Mouse (Mus musculus): Measurements from ENCODE around the gene 2300003K06Rik. TPM values are rescaled to one million over a fixed set of nuclear protein-coding genes. Genes with fewer than 3 reads are reported as not detected.
"Not testable (repeated sequence)": the region's sequence is repeated elsewhere in the genome, so short reads cannot be mapped to it uniquely, and the experiment has no call there.

2300003K06Rik gene
- polyA plus RNA-seq, 1 experiment from 2014 or later, result not detected

GRCm38 (mm10) chr11:99804346-99804745 is 33.5 kb downstream of the 2300003K06Rik start, which contains the start of gene Gm11554:
Gene Gm11554, minus strand, starts transcription at chr11:99804446.
- not testable (repeated sequence) for H3K9me3 ChIP-seq (replicated peaks); H3K4me1 ChIP-seq (replicated peaks); H3K27ac ChIP-seq (ENCODE audit: poor library complexity, severe bottlenecking); H3K36me3 ChIP-seq; H3K9ac ChIP-seq; ATAC-seq (ENCODE audit: insufficient number of reproducible peaks, low FRiP score); H3K4me3 ChIP-seq; H3K27me3 ChIP-seq (replicated peaks); H3K4me2 ChIP-seq
- no CpG with 5 or more reads among the region's 1 CpGs for WGBS

GRCm38 (mm10) chr11:99798832-99799231 is 39.0 kb downstream of the 2300003K06Rik start, which contains the start of gene Gm11569:
Gene Gm11569, minus strand, starts transcription at chr11:99798932.
- H3K4me1 ChIP-seq (replicated peaks); H3K4me3 ChIP-seq; H3K27ac ChIP-seq (ENCODE audit: poor library complexity, severe bottlenecking); H3K36me3 ChIP-seq; H3K4me2 ChIP-seq; H3K9ac ChIP-seq; H3K27me3 ChIP-seq (replicated peaks); ATAC-seq (ENCODE audit: insufficient number of reproducible peaks, low FRiP score); H3K9me3 ChIP-seq (replicated peaks): not testable (repeated sequence)
- no CpG with 5 or more reads among the region's 1 CpGs for WGBS

DNA sequence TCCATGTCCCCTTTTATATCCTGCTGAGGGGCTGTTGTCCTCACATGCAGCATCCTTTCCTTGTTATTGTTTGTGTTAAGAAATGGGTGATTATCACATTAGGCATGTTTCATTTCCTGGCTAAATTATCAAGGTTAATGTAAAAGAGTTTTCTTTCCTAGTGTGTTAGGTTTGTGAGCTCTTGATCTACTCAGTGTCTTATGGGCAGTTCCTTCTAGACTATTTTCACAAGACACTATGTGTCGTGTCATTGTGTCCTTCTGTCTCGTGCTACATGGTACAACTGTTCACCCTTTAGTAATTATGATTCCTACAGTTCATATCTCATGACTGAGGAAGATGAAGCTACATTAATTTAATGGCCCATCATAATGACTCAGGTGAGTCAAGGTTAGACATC is 44.5 kb downstream of the 2300003K06Rik start, which contains the start of gene Gm11596:
TSS of gene Gm11596 (minus strand) at position 101 of the 400 bp plus-strand sequence.
- Histone ChIP-seq H3K4me3 (no peak within 1 kb of the TSS), H3K9me3 (replicated peaks) (no peaks in the 10 kb centered on the region), H3K4me2 (no peak within 1 kb of the TSS), H3K36me3 (no peaks in the 10 kb centered on the region), H3K27ac (ENCODE audit: poor library complexity, severe bottlenecking) (no peak within 1 kb of the TSS), H3K27me3 (replicated peaks) (no peaks in the 10 kb centered on the region; the same call in 1 of the 2 replicates), H3K4me1 (replicated peaks) (no peaks in the 10 kb centered on the region), H3K9ac (no peak within 1 kb of the TSS)
- ATAC-seq (ENCODE audit: insufficient number of reproducible peaks, low FRiP score), result no peak
- 70% methylated on average over 2 of the region's 2 CpGs for WGBS

Other genes starting within 250 kb of the 2300003K06Rik start
- gene Krtap1-3, start 246.7 kb downstream of the 2300003K06Rik start, polyA plus RNA-seq (2016; fragmentation: Nextera tagmentation; extraction: Ambion mirVana), result not detected in 2 replicates
- not detected in 2 replicates for gene Krtap9-3, start 240.0 kb downstream of the 2300003K06Rik start, polyA plus RNA-seq (2016; fragmentation: Nextera tagmentation; extraction: Ambion mirVana)
- gene Gm11938, start 234.8 kb downstream of the 2300003K06Rik start, polyA plus RNA-seq (2016; fragmentation: Nextera tagmentation; extraction: Ambion mirVana), result not detected in 2 replicates
- gene Gm11937, start 227.9 kb downstream of the 2300003K06Rik start, polyA plus RNA-seq (2016; fragmentation: Nextera tagmentation; extraction: Ambion mirVana), result not detected in 2 replicates
- gene Krtap2-4, start 223.2 kb downstream of the 2300003K06Rik start, polyA plus RNA-seq (2016; fragmentation: Nextera tagmentation; extraction: Ambion mirVana), result not detected in 2 replicates
- gene Gm11562, start 217.6 kb downstream of the 2300003K06Rik start, polyA plus RNA-seq (2016; fragmentation: Nextera tagmentation; extraction: Ambion mirVana), result not detected in 2 replicates
- not detected in 2 replicates for gene Krtap4-1, start 209.8 kb downstream of the 2300003K06Rik start, polyA plus RNA-seq (2016; fragmentation: Nextera tagmentation; extraction: Ambion mirVana)
- not detected in 2 replicates for gene Krtap4-2, start 203.0 kb downstream of the 2300003K06Rik start, polyA plus RNA-seq (2016; fragmentation: Nextera tagmentation; extraction: Ambion mirVana)
- not detected in 2 replicates for gene Krtap4-7, start 194.0 kb downstream of the 2300003K06Rik start, polyA plus RNA-seq (2016; fragmentation: Nextera tagmentation; extraction: Ambion mirVana)
- gene Gm11555, start 187.8 kb downstream of the 2300003K06Rik start, polyA plus RNA-seq (2016; fragmentation: Nextera tagmentation; extraction: Ambion mirVana), result not detected in 2 replicates
- not detected in 2 replicates for gene Gm11563, start 179.1 kb downstream of the 2300003K06Rik start, polyA plus RNA-seq (2016; fragmentation: Nextera tagmentation; extraction: Ambion mirVana)
- gene Krtap4-6, start 172.1 kb downstream of the 2300003K06Rik start, polyA plus RNA-seq (2016; fragmentation: Nextera tagmentation; extraction: Ambion mirVana), result not detected in 2 replicates
- gene Gm14190, start 147.3 kb downstream of the 2300003K06Rik start, polyA plus RNA-seq (2016; fragmentation: Nextera tagmentation; extraction: Ambion mirVana), result not detected in 2 replicates
- gene Gm14180, start 103.8 kb downstream of the 2300003K06Rik start, polyA plus RNA-seq (2016; fragmentation: Nextera tagmentation; extraction: Ambion mirVana), result not detected in 2 replicates
- gene Gm11595, start 65.2 kb downstream of the 2300003K06Rik start, polyA plus RNA-seq (2016; fragmentation: Nextera tagmentation; extraction: Ambion mirVana), result not detected in 2 replicates
- gene Krtap4-8, start 57.4 kb downstream of the 2300003K06Rik start, polyA plus RNA-seq (2016; fragmentation: Nextera tagmentation; extraction: Ambion mirVana), result not detected in 2 replicates
- not detected in 2 replicates for gene Krtap4-9, start 52.9 kb downstream of the 2300003K06Rik start, polyA plus RNA-seq (2016; fragmentation: Nextera tagmentation; extraction: Ambion mirVana)
- not detected in 2 replicates for gene Gm11596, start 44.6 kb downstream of the 2300003K06Rik start, polyA plus RNA-seq (2016; fragmentation: Nextera tagmentation; extraction: Ambion mirVana)
- not detected in 2 replicates for gene Gm11569, start 39.1 kb downstream of the 2300003K06Rik start, polyA plus RNA-seq (2016; fragmentation: Nextera tagmentation; extraction: Ambion mirVana)
- gene Gm11554, start 33.6 kb downstream of the 2300003K06Rik start, polyA plus RNA-seq (2016; fragmentation: Nextera tagmentation; extraction: Ambion mirVana), result not detected in 2 replicates
- gene Krtap4-13, start 28.2 kb downstream of the 2300003K06Rik start, polyA plus RNA-seq (2016; fragmentation: Nextera tagmentation; extraction: Ambion mirVana), result not detected in 2 replicates
- not detected in 2 replicates for gene Gm11564, start 22.4 kb downstream of the 2300003K06Rik start, polyA plus RNA-seq (2016; fragmentation: Nextera tagmentation; extraction: Ambion mirVana)
- gene Krtap4-16, start 13.5 kb upstream of the 2300003K06Rik start, polyA plus RNA-seq (2016; fragmentation: Nextera tagmentation; extraction: Ambion mirVana), result not detected in 2 replicates
- not detected in 2 replicates for gene Gm11568, start 19.9 kb upstream of the 2300003K06Rik start, polyA plus RNA-seq (2016; fragmentation: Nextera tagmentation; extraction: Ambion mirVana)
- not detected in 2 replicates for gene Gm11559, start 26.4 kb upstream of the 2300003K06Rik start, polyA plus RNA-seq (2016; fragmentation: Nextera tagmentation; extraction: Ambion mirVana)
- not detected in 2 replicates for gene Krtap9-1, start 35.3 kb upstream of the 2300003K06Rik start, polyA plus RNA-seq (2016; fragmentation: Nextera tagmentation; extraction: Ambion mirVana)
- not detected in 2 replicates for gene Gm11567, start 41.1 kb upstream of the 2300003K06Rik start, polyA plus RNA-seq (2016; fragmentation: Nextera tagmentation; extraction: Ambion mirVana)
- gene Krtap31-1, start 69.9 kb upstream of the 2300003K06Rik start, polyA plus RNA-seq (2016; fragmentation: Nextera tagmentation; extraction: Ambion mirVana), result not detected in 2 replicates
- gene Gm11565, start 76.7 kb upstream of the 2300003K06Rik start, polyA plus RNA-seq (2016; fragmentation: Nextera tagmentation; extraction: Ambion mirVana), result not detected in 2 replicates
- gene Krtap31-2, start 98.2 kb upstream of the 2300003K06Rik start, polyA plus RNA-seq (2016; fragmentation: Nextera tagmentation; extraction: Ambion mirVana), result not detected in 2 replicates
- not detected in 2 replicates for gene Krtap9-5, start 110.4 kb upstream of the 2300003K06Rik start, polyA plus RNA-seq (2016; fragmentation: Nextera tagmentation; extraction: Ambion mirVana)
- gene Krtap29-1, start 141.0 kb upstream of the 2300003K06Rik start, polyA plus RNA-seq (2016; fragmentation: Nextera tagmentation; extraction: Ambion mirVana), result not detected in 2 replicates
- not detected in 2 replicates for gene Krtap16-1, start 148.5 kb upstream of the 2300003K06Rik start, polyA plus RNA-seq (2016; fragmentation: Nextera tagmentation; extraction: Ambion mirVana)
- gene Krtap17-1, start 155.9 kb upstream of the 2300003K06Rik start, polyA plus RNA-seq (2016; fragmentation: Nextera tagmentation; extraction: Ambion mirVana), result not detected in 2 replicates
- gene Krt33a, start 178.1 kb upstream of the 2300003K06Rik start, polyA plus RNA-seq (2016; fragmentation: Nextera tagmentation; extraction: Ambion mirVana), result not detected in 2 replicates
- gene Krt33b, start 191.8 kb upstream of the 2300003K06Rik start, polyA plus RNA-seq (2016; fragmentation: Nextera tagmentation; extraction: Ambion mirVana), result not detected in 2 replicates
- not detected in 2 replicates for gene Krt34, start 203.5 kb upstream of the 2300003K06Rik start, polyA plus RNA-seq (2016; fragmentation: Nextera tagmentation; extraction: Ambion mirVana)
- gene Krt31, start 212.5 kb upstream of the 2300003K06Rik start, polyA plus RNA-seq (2016; fragmentation: Nextera tagmentation; extraction: Ambion mirVana), result not detected in 2 replicates

All from heart, embryonic 12.5 days (tissue).